Mouse (Mus musculus) lung, adult 2 months (tissue): ENCODE measurements at regions not wholly inside any gene's neighbourhood (a gene's known extent, or its start where the extent isn't known, plus 50 kb on each side); places are given as distances from the start of the nearest gene placed in this dataset.

Experiments
- CTCF ChIP-seq: fragments of 200-500 bp; IDR thresholded peaks from 2 replicates; pipeline ENCODE4 v1.5.1; 2011; ENCODE audit warnings: mild to moderate bottlenecking, low read length, control low read depth; ENCODE audit not compliant: insufficient read depth
- POLR2A ChIP-seq: fragments of 200-500 bp; IDR thresholded peaks from 2 replicates; pipeline ENCODE4 v1.6.1; 2011; ENCODE audit warnings: low read depth, mild to moderate bottlenecking, control low read depth, low read length, borderline replicate concordance; ENCODE audit errors: extremely low read depth

GRCm38 (mm10) chr16:72152920-72153319, 155.2 kb upstream of the Robo1 start:
- TF ChIP-seq POLR2A: no peak
- TF ChIP-seq CTCF: no peak
